Mouse (Mus musculus) testis, adult 2 months (tissue): ENCODE results near the gene Sash1.

Source experiments
- CTCF ChIP-seq: fragments of 200-500 bp; IDR thresholded peaks from 2 replicates; pipeline ENCODE4 v1.5.1; 2012; ENCODE audit warnings: low read depth, mild to moderate bottlenecking, inconsistent platforms, low read length, moderate library complexity; ENCODE audit not compliant: control insufficient read depth, insufficient read depth, insufficient replicate concordance
- POLR2A ChIP-seq: fragments of 200-500 bp; IDR thresholded peaks from 2 replicates; pipeline ENCODE4 v1.6.1; 2012; ENCODE audit warnings: low read depth, mild to moderate bottlenecking, inconsistent platforms, low read length, moderate library complexity; ENCODE audit not compliant: control insufficient read depth

DNA sequence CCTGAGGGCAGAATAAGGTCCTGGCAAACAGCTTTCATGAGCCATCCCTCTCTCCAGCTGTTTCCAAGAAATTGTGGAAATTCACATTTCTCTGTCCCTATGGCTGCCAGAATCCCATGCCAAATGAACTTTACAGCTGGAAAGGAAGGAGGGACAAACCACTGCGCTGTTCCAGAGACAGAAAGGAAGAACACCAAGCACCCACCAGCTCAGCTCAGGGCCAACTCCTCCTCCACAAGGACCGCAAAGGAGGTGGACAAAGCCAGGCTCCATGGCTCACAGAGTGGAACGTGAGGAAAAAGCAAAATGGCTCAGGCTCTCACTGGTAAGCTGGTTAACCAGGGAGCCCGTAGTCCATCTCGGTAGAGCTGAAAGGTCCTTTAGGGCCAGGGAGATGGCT lies 67.8 kb downstream of the Sash1 start:
- TF ChIP-seq CTCF (no peak), POLR2A (no peak)
